Mouse (Mus musculus) embryonic facial prominence, embryonic 12.5 days (tissue): Measurements from ENCODE around the gene Gnl3. TPM values are rescaled to one million over a fixed set of nuclear protein-coding genes. Genes with fewer than 3 reads are reported as not detected.
A peak's percentile ranks its signal among the peaks of the same experiment; 100 is the strongest.

Experiments used
- ATAC-seq: fragments of 200-750 bp; cut with Nextera tagmentation; 2 replicates; pipeline ENCODE4 v1.8.0; 2017; ENCODE audit not compliant: insufficient number of reproducible peaks, insufficient read depth, low FRiP score, low TSS enrichment
- H3K27ac ChIP-seq: fragments of 300-500 bp; sonication (generic); 2 replicates; pipeline ENCODE4 v1.5.1; 2016; ENCODE audit warnings: mild to moderate bottlenecking
- H3K27me3 ChIP-seq: fragments of 300-500 bp; sonication (generic); 2 replicates; pipeline ENCODE4 v1.6.1; 2016; ENCODE audit warnings: mild to moderate bottlenecking, moderate library complexity
- H3K36me3 ChIP-seq: fragments of 300-500 bp; sonication (generic); 2 replicates; pipeline ENCODE4 v1.6.1; 2016; ENCODE audit warnings: mild to moderate bottlenecking
- H3K4me1 ChIP-seq: fragments of 300-500 bp; sonication (generic); 2 replicates; pipeline ENCODE4 v1.6.1; 2016
- H3K4me2 ChIP-seq: fragments of 300-500 bp; sonication (generic); replicated peaks from 2 replicates; pipeline ENCODE4 v1.6.1; 2016; ENCODE audit warnings: mild to moderate bottlenecking, moderate library complexity
- H3K4me3 ChIP-seq: fragments of 300-500 bp; sonication (generic); 2 replicates; pipeline ENCODE4 v1.5.1; 2016; ENCODE audit warnings: mild to moderate bottlenecking
- H3K9ac ChIP-seq: fragments of 300-500 bp; sonication (generic); 2 replicates; pipeline ENCODE4 v1.6.1; 2016; ENCODE audit warnings: mild to moderate bottlenecking, moderate library complexity
- H3K9me3 ChIP-seq: fragments of 300-500 bp; sonication (generic); 2 replicates; pipeline ENCODE4 v1.6.1; 2016; ENCODE audit warnings: mild to moderate bottlenecking, moderate library complexity
- WGBS: fragments of 180-500 bp; shearing (Covaris S2); methylation state at CpG from one replicate; pipeline ENCODE4 v1.1.7; 2016; 5-methylcytosine and 5-hydroxymethylcytosine counted together
- polyA plus RNA-seq: library from polyadenylated mRNA; unstranded; fragments of >200 nt; fragmentation: Nextera tagmentation; extraction: Ambion mirVana; gene quantifications from 2 replicates; pipeline ENCODE4 v1.2.1, GENCODE M21; 2016

Gene Gnl3
- polyA plus RNA-seq, 1 experiment from 2014 or later = 121 TPM

- no peak for ATAC-seq
- Histone ChIP-seq H3K4me2 (no peak overlapping the region), H3K27ac (no peak overlapping the region), H3K4me1 (peaks cover 8% of the 10 kb centered on the region; the same call in 1 of the 2 replicates), H3K36me3 (peaks cover 15% of the 10 kb centered on the region), H3K9ac (no peak overlapping the region), H3K27me3 (no peaks in the 10 kb centered on the region), H3K9me3 (no peaks in the 10 kb centered on the region), H3K4me3 (no peak overlapping the region)
- WGBS = 90% methylated on average over 2 of the region's 2 CpGs
Measured at GRCm38 (mm10) chr14:31004527-31004926, 14.4 kb downstream of the Gnl3 start.

- peak; percentile 90 for ATAC-seq
- Histone ChIP-seq H3K27me3 (no peaks in the 10 kb centered on the region), H3K27ac (peak within 1 kb of the TSS; percentile 91), H3K9ac (peak within 1 kb of the TSS; percentile 91), H3K4me3 (peak within 1 kb of the TSS; percentile 94), H3K4me2 (peak within 1 kb of the TSS; percentile 75), H3K36me3 (peaks cover 12% of the 10 kb centered on the region; the same call in 1 of the 2 replicates), H3K9me3 (no peaks in the 10 kb centered on the region), H3K4me1 (peaks cover 8% of the 10 kb centered on the region; the same call in 1 of the 2 replicates)
- WGBS = under 1% methylated on average over 84 of the region's 84 CpGs
Measured at GRCm38 (mm10) chr14:31001307-31002205, 17.4 kb downstream of the Gnl3 start, which contains the start of the genes Glt8d1 and Spcs1. Gene Glt8d1, plus strand, starts transcription at chr14:31001400. Gene Spcs1, minus strand, starts transcription at chr14:31001672.

GRCm38 (mm10) chr14:31000816-31001306, 18.1 kb downstream of the Gnl3 start:
- Histone ChIP-seq H3K4me3 (peak overlapping the region; percentile 94), H3K4me2 (peak overlapping the region; percentile 75), H3K27ac (peak overlapping the region; percentile 91), H3K27me3 (no peaks in the 10 kb centered on the region), H3K36me3 (peaks cover 12% of the 10 kb centered on the region; the same call in 1 of the 2 replicates), H3K9me3 (no peaks in the 10 kb centered on the region), H3K4me1 (peaks cover 8% of the 10 kb centered on the region; the same call in 1 of the 2 replicates), H3K9ac (peak overlapping the region; percentile 91)
- no peak for ATAC-seq
- under 1% methylated on average over 21 of the region's 21 CpGs for WGBS

GRCm38 (mm10) chr14:31000356-31000755, 18.6 kb downstream of the Gnl3 start:
- Histone ChIP-seq H3K9ac (peak overlapping the region; percentile 91), H3K36me3 (peaks cover 12% of the 10 kb centered on the region; the same call in 1 of the 2 replicates), H3K4me3 (peak overlapping the region; percentile 94), H3K9me3 (no peaks in the 10 kb centered on the region), H3K27ac (no peak overlapping the region), H3K4me1 (peaks cover 8% of the 10 kb centered on the region; the same call in 1 of the 2 replicates), H3K4me2 (peak overlapping the region; percentile 75), H3K27me3 (no peaks in the 10 kb centered on the region)
- no peak for ATAC-seq
- WGBS = 61% methylated on average over 10 of the region's 10 CpGs

- Histone ChIP-seq H3K36me3 (peaks cover 12% of the 10 kb centered on the region; the same call in 1 of the 2 replicates), H3K4me1 (0 out of 2 replicates have a peak, but pooled peaks cover 5% of the 10 kb centered on the region), H3K4me3 (no peak overlapping the region), H3K27me3 (no peaks in the 10 kb centered on the region), H3K27ac (no peak overlapping the region), H3K4me2 (no peak overlapping the region), H3K9ac (no peak overlapping the region), H3K9me3 (no peaks in the 10 kb centered on the region)
- no peak for ATAC-seq
Measured at GRCm38 (mm10) chr14:30996417-30996816, 22.5 kb downstream of the Gnl3 start.

GRCm38 (mm10) chr14:30976222-30976621, 42.7 kb downstream of the Gnl3 start:
- Histone ChIP-seq H3K9ac (no peak overlapping the region), H3K27me3 (no peaks in the 10 kb centered on the region), H3K27ac (no peak overlapping the region), H3K4me3 (no peak overlapping the region), H3K9me3 (no peaks in the 10 kb centered on the region), H3K4me1 (no peaks in the 10 kb centered on the region), H3K4me2 (no peak overlapping the region), H3K36me3 (peaks cover 37% of the 10 kb centered on the region)
- ATAC-seq = no peak
- 83% methylated on average over 3 of the region's 3 CpGs for WGBS

GRCm38 (mm10) chr14:30974204-30974603, 44.7 kb downstream of the Gnl3 start:
- no peaks in the 10 kb centered on the region for H3K27me3 ChIP-seq
- no peak for ATAC-seq
- peaks cover 39% of the 10 kb centered on the region for H3K36me3 ChIP-seq
- H3K4me3 ChIP-seq = no peak overlapping the region
- no peak overlapping the region for H3K4me2 ChIP-seq
- no peak overlapping the region for H3K9ac ChIP-seq
- H3K4me1 ChIP-seq = no peaks in the 10 kb centered on the region
- no peak overlapping the region for H3K27ac ChIP-seq
- H3K9me3 ChIP-seq = no peaks in the 10 kb centered on the region
- WGBS = 66% methylated on average over 6 of the region's 6 CpGs

Other genes starting within 250 kb of the Gnl3 start
- gene Tmem110, start 193.6 kb downstream of the Gnl3 start, polyA plus RNA-seq = 39.2 and 41.4 TPM in 2 replicates
- 2.5 and 4.3 TPM in 2 replicates for gene Mustn1, start 140.0 kb downstream of the Gnl3 start, polyA plus RNA-seq
- gene Itih4, start 132.7 kb downstream of the Gnl3 start, polyA plus RNA-seq = not detected in 2 replicates
- gene Itih3, start 95.4 kb downstream of the Gnl3 start, polyA plus RNA-seq = 0.28 and 0.46 TPM in 2 replicates
- not detected in 2 replicates for gene Itih1, start 75.9 kb downstream of the Gnl3 start, polyA plus RNA-seq
- gene Nek4, start 67.8 kb downstream of the Gnl3 start, polyA plus RNA-seq = 16.1 and 19.0 TPM in 2 replicates
- gene Glt8d1, start 17.8 kb downstream of the Gnl3 start, polyA plus RNA-seq = 61.2 and 67.4 TPM in 2 replicates
- 337 and 341 TPM in 2 replicates for gene Spcs1, start 17.5 kb downstream of the Gnl3 start, polyA plus RNA-seq
- gene Pbrm1, start within 50 bp of the Gnl3 start, polyA plus RNA-seq = 176 and 178 TPM in 2 replicates
- gene Smim4, start 109.8 kb upstream of the Gnl3 start, polyA plus RNA-seq = 59.1 and 64.8 TPM in 2 replicates
- gene Nt5dc2, start 111.9 kb upstream of the Gnl3 start, polyA plus RNA-seq = 455 and 459 TPM in 2 replicates
- 28.4 and 29.6 TPM in 2 replicates for gene Stab1, start 149.5 kb upstream of the Gnl3 start, polyA plus RNA-seq
- 67.1 and 90.7 TPM in 2 replicates for gene Tnnc1, start 189.2 kb upstream of the Gnl3 start, polyA plus RNA-seq
- 503 and 527 TPM in 2 replicates for gene Nisch, start 197.8 kb upstream of the Gnl3 start, polyA plus RNA-seq
- gene Sema3g, start 198.7 kb upstream of the Gnl3 start, polyA plus RNA-seq = 1.1 and 1.2 TPM in 2 replicates
- gene Phf7, start 232.2 kb upstream of the Gnl3 start, polyA plus RNA-seq = 13.1 and 13.6 TPM in 2 replicates
- gene Bap1, start 232.3 kb upstream of the Gnl3 start, polyA plus RNA-seq = 101 and 104 TPM in 2 replicates